Mouse (Mus musculus): ENCODE results near the gene Vwa3b. TPM values are rescaled to one million over a fixed set of nuclear protein-coding genes. Genes with fewer than 3 reads are reported as not detected.

Gene Vwa3b
- polyA plus RNA-seq, 1 experiment from 2014 or later, result 0.24 TPM

Other genes with a start within 250 kb of the Vwa3b start
- 5.8 and 6.5 TPM in 2 replicates for gene Tmem131, start 82.9 kb upstream of the Vwa3b start, polyA plus RNA-seq (2015; fragmentation: Nextera tagmentation; extraction: Ambion mirVana)
- gene Cnga3, start 187.8 kb downstream of the Vwa3b start, polyA plus RNA-seq (2015; fragmentation: Nextera tagmentation; extraction: Ambion mirVana), result not detected in 2 replicates